Mouse (Mus musculus): ENCODE results near the gene Zfp219.

GRCm38 (mm10) chr14:52020486-52021137, at the start of gene Zfp219:
- TF ChIP-seq POLR2A (IDR thresholded peaks at IDR 0.05; ENCODE audit: low read depth, low read length) (no peak), CTCF (IDR thresholded peaks at IDR 0.05; ENCODE audit: extremely low read depth, insufficient read depth, insufficient read length, insufficient replicate concordance) (peak; percentile 72; the same call in 1 of the 2 replicates)
